Mouse (Mus musculus) layer of hippocampus, postnatal 10 days (tissue): ENCODE results near the gene Gas2l1. TPM values are rescaled to one million over a fixed set of nuclear protein-coding genes. Genes with fewer than 3 reads are reported as not detected.

Experiments
- microRNA-seq, 2 experiments: library from miRNA; unstranded; fragments of <30 nt; microRNA quantifications; one replicate each; pipeline ENCODE4 v1.2.0; 2021
- total RNA-seq, 2 experiments: library from RNA; stranded (reverse); gene quantifications; 2 replicates each; pipeline ENCODE4 v1.2.3; 2021

Gas2l1 gene
- total RNA-seq, 2 experiments from 2014 or later = 50.2 to 54.7 TPM

Small RNA genes within 50 kb of the gene (microRNA-seq; reads per million reads assigned to microRNA genes)
- gene Gm47296 = 0 reads per million in 2 experiments

Other genes with a start within 250 kb of the Gas2l1 start
- 100 to 1,000 TPM; 187 to 188 TPM for gene Nf2, start 215.8 kb downstream of the Gas2l1 start, total RNA-seq
- 10 to 100 TPM; 85.4 to 89.7 TPM for gene Nipsnap1, start 191.4 kb downstream of the Gas2l1 start, total RNA-seq
- 10 to 100 TPM; 39.7 to 41.8 TPM for gene Thoc5, start 170.0 kb downstream of the Gas2l1 start, total RNA-seq
- 10 to 100 TPM; 39.1 to 43.0 TPM for gene Nefh, start 117.3 kb downstream of the Gas2l1 start, total RNA-seq
- 100 to 1,000 TPM; 116 to 130 TPM for gene Ap1b1, start 78.5 kb downstream of the Gas2l1 start, total RNA-seq
- gene Rasl10a, start 7.2 kb downstream of the Gas2l1 start, total RNA-seq = 10 to 100 TPM; 35.7 to 39.8 TPM
- gene Rhbdd3, start 33.6 kb upstream of the Gas2l1 start, total RNA-seq = 10 to 100 TPM; 22.7 to 23.2 TPM
- gene Ewsr1, start 33.9 kb upstream of the Gas2l1 start, total RNA-seq = 100 to 1,000 TPM; 332 TPM
- gene Emid1, start 86.9 kb upstream of the Gas2l1 start, total RNA-seq = 10 to 100 TPM; 41.3 to 45.4 TPM
- gene Kremen1, start 196.2 kb upstream of the Gas2l1 start, total RNA-seq = 10 to 100 TPM; 10.8 to 11.0 TPM